ENCODE assay signal across 18 mouse cellular contexts in the genomic region with DNA sequence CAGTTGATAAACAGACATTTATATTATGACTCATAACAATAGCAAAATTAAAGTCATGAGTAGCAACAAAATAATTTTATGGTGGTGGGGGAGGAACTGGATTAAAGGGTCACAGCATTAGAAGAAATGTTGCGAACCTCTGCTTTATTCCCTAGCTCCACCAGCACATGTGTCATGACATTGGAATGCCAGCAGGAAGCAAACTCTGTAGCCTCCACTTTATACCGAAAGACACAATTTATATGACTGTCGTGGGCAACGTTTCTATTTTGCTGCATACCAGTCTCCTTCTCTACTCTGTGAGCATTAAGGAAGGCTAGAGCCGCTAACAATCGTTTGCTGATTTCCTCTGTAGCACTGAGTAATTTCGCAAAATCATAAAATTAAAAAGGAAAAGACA. TPM values are rescaled to one million over a fixed set of nuclear protein-coding genes. Genes with fewer than 3 reads are reported as not detected.
DNase-seq lines count a peak whose midpoint lies in the region; ATAC-seq and TF ChIP-seq lines count a peak whose summit lies in the region.
"Had no signal": no experiment of that assay in that cellular context is flagged by ENCODE, and none has a peak within 500 bp of the region (broad histone marks: within the 10 kb centered on the region; RNA-seq: fewer than 3 reads in every experiment).

No protein-coding gene starts in this region.

- H3K36me3 ChIP-seq in heart, embryonic 15.5 days: no peaks in the 10 kb centered on the region
- H3K36me3 ChIP-seq in intestine, embryonic 16.5 days (ENCODE audit: control insufficient read depth, insufficient read depth, low read length): no peaks in the 10 kb centered on the region
- no peaks in the 10 kb centered on the region for H3K36me3 ChIP-seq in stomach, embryonic 14.5 days (ENCODE audit: control insufficient read depth, insufficient read depth, low read length)
- H3K36me3 ChIP-seq: G1E; kidney, embryonic 15.5 days; limb, embryonic 12.5 days; liver, embryonic 15.5 days; midbrain, embryonic 15.5 days; stomach, embryonic 15.5 days had no signal

- H3K4me2 ChIP-seq in heart, embryonic 15.5 days: peak overlapping the region; percentile 12
- H3K4me2 ChIP-seq in intestine, embryonic 16.5 days (ENCODE audit: low read depth, low read length): no peak overlapping the region; the same call in 1 of the 2 replicates
- H3K4me2 ChIP-seq in stomach, embryonic 14.5 days (replicated peaks; ENCODE audit: low read depth, low read length): no peak overlapping the region
- H3K4me2 ChIP-seq: kidney, embryonic 15.5 days; limb, embryonic 12.5 days; liver, embryonic 15.5 days; midbrain, embryonic 15.5 days; stomach, embryonic 15.5 days had no signal

- no peak for ATAC-seq in heart, embryonic 15.5 days (replicated peaks; ENCODE audit: insufficient number of reproducible peaks, insufficient read depth, low FRiP score, low read depth)
- ATAC-seq in intestine, embryonic 16.5 days: peak; percentile 45
- ATAC-seq in stomach, embryonic 14.5 days (ENCODE audit: insufficient number of reproducible peaks, insufficient read depth, low FRiP score, low read depth): no peak
- ATAC-seq: CD4-positive, CD25-positive, alpha-beta regulatory T cell, adult 4 months; hindbrain, postnatal 0 days; midbrain, embryonic 15.5 days had no signal

- 36% methylated on average over 7 of the region's 7 CpGs for WGBS in heart, embryonic 15.5 days
- 32% methylated on average over 7 of the region's 7 CpGs for WGBS in lung, adult 2 months
- 32% methylated on average over 7 of the region's 7 CpGs for WGBS in intestine, embryonic 16.5 days
- 52% methylated on average over 7 of the region's 7 CpGs for WGBS in stomach, embryonic 14.5 days

- TF ChIP-seq CTCF in lung, adult 2 months (IDR thresholded peaks at IDR 0.05; ENCODE audit: insufficient read depth, low read length): no peak

- no peaks in the 10 kb centered on the region for H3K27me3 ChIP-seq in heart, embryonic 15.5 days
- no peaks in the 10 kb centered on the region for H3K27me3 ChIP-seq in intestine, embryonic 16.5 days (replicated peaks; ENCODE audit: control insufficient read depth, insufficient read depth, low read length)
- no peaks in the 10 kb centered on the region for H3K27me3 ChIP-seq in stomach, embryonic 14.5 days (ENCODE audit: control insufficient read depth, insufficient read depth, low read length)
- H3K27me3 ChIP-seq: kidney, embryonic 15.5 days; limb, embryonic 12.5 days; liver, embryonic 15.5 days; midbrain, embryonic 15.5 days; stomach, embryonic 15.5 days had no signal

- no peaks in the 10 kb centered on the region for H3K9me3 ChIP-seq in heart, embryonic 15.5 days (replicated peaks)
- H3K9me3 ChIP-seq in intestine, embryonic 16.5 days (ENCODE audit: control insufficient read depth, low read length): no peaks in the 10 kb centered on the region
- no peaks in the 10 kb centered on the region for H3K9me3 ChIP-seq in stomach, embryonic 14.5 days (ENCODE audit: control insufficient read depth, low read depth, low read length)
- H3K9me3 ChIP-seq: G1E; kidney, embryonic 15.5 days; limb, embryonic 12.5 days; liver, embryonic 15.5 days; midbrain, embryonic 15.5 days; stomach, embryonic 15.5 days had no signal

- H3K4me1 ChIP-seq in heart, embryonic 15.5 days (replicated peaks): peaks cover 25% of the 10 kb centered on the region
- peaks cover 16% of the 10 kb centered on the region for H3K4me1 ChIP-seq in lung, adult 2 months (ENCODE audit: control insufficient read depth, insufficient read depth, low read length)
- H3K4me1 ChIP-seq in intestine, embryonic 16.5 days (ENCODE audit: control insufficient read depth, insufficient read depth, low read length): peaks cover 14% of the 10 kb centered on the region
- peaks cover 4% of the 10 kb centered on the region; the same call in 1 of the 2 replicates for H3K4me1 ChIP-seq in stomach, embryonic 14.5 days (ENCODE audit: control insufficient read depth, insufficient read depth, low read length)
- H3K4me1 ChIP-seq: liver, embryonic 15.5 days; stomach, embryonic 15.5 days had no signal

- H3K9ac ChIP-seq in heart, embryonic 15.5 days: no peak overlapping the region
- H3K9ac ChIP-seq in intestine, embryonic 16.5 days (ENCODE audit: low read depth, low read length): no peak overlapping the region
- no peak overlapping the region for H3K9ac ChIP-seq in stomach, embryonic 14.5 days (replicated peaks; ENCODE audit: low read depth, low read length)
- H3K9ac ChIP-seq: kidney, embryonic 15.5 days; limb, embryonic 12.5 days; liver, embryonic 15.5 days; midbrain, embryonic 15.5 days; stomach, embryonic 15.5 days had no signal

- TF ChIP-seq POLR2A in lung, adult 2 months (IDR thresholded peaks at IDR 0.05; ENCODE audit: borderline replicate concordance, extremely low read depth, low read depth, low read length): no peak

- DNase-seq in heart, postnatal 4 days: no peak
- no peak for DNase-seq in lung, adult 2 months
- DNase-seq in lung, postnatal 25 days (ENCODE audit: low spot score): no peak
- DNase-seq in urinary bladder, postnatal 4 days (ENCODE audit: low spot score in 2 of 2): no peak
- DNase-seq: cerebellum, adult 9-11 months; spleen, adult 18-20 months; thymus, postnatal 25 days had no signal

- peak overlapping the region; percentile 71 for H3K27ac ChIP-seq in heart, embryonic 15.5 days
- peak overlapping the region; percentile 61 for H3K27ac ChIP-seq in intestine, embryonic 16.5 days (ENCODE audit: low read length)
- H3K27ac ChIP-seq in stomach, embryonic 14.5 days (ENCODE audit: low read length): 0 out of 2 replicates have a peak overlapping the region, but pooled peaks have one; percentile 66
- H3K27ac ChIP-seq: hindbrain, postnatal 0 days; kidney, embryonic 15.5 days; limb, embryonic 12.5 days; liver, embryonic 15.5 days; midbrain, embryonic 15.5 days had no signal

- no peak overlapping the region for H3K4me3 ChIP-seq in heart, embryonic 15.5 days
- H3K4me3 ChIP-seq in lung, adult 2 months (replicated peaks; ENCODE audit: extremely low read depth, low read depth, low read length): peak overlapping the region; percentile 38
- H3K4me3 ChIP-seq in intestine, embryonic 16.5 days (ENCODE audit: low read length): no peak overlapping the region
- H3K4me3 ChIP-seq in stomach, embryonic 14.5 days (ENCODE audit: low read depth, low read length): no peak overlapping the region
- H3K4me3 ChIP-seq: kidney, embryonic 15.5 days; limb, embryonic 12.5 days; liver, embryonic 15.5 days; midbrain, embryonic 15.5 days; stomach, embryonic 15.5 days had no signal

RNA-seq across cellular contexts. Expression of a gene that starts 51.8 kb away (rescaled TPM):
- 3.3 and 4.1 TPM in 2 replicates for polyA plus RNA-seq in heart, embryonic 15.5 days (2015; fragmentation: Nextera tagmentation; extraction: Ambion mirVana)
- 1 to 10 TPM; 5.5 to 7.6 TPM for total RNA-seq in heart, postnatal 4 days (2021)
- polyA plus RNA-seq in lung, adult 2 months (2012; rRNA removed): 11.6 and 17.7 TPM in 2 replicates
- 5.4 and 5.8 TPM in 2 replicates for polyA plus RNA-seq in intestine, embryonic 16.5 days (2015; fragmentation: Nextera tagmentation; extraction: Ambion mirVana)
- polyA plus RNA-seq in stomach, embryonic 14.5 days (2014; fragmentation: Nextera tagmentation; extraction: Ambion mirVana): 16.4 and 17.0 TPM in 2 replicates
